Mouse (Mus musculus) liver, postnatal 0 days (tissue): ENCODE measurements at regions not wholly inside any gene's neighbourhood (a gene's known extent, or its start where the extent isn't known, plus 50 kb on each side); places are given as distances from the start of the nearest gene placed in this dataset.

Source experiments
- CTCF ChIP-seq: sonication (generic); IDR thresholded peaks from 2 replicates; pipeline ENCODE4 v1.5.1; 2016; ENCODE audit warnings: antibody characterized with exemption, low read depth
- EP300 ChIP-seq: IDR thresholded peaks from 2 replicates; pipeline ENCODE4 v1.6.1; 2016; ENCODE audit warnings: antibody characterized with exemption, low read depth, mild to moderate bottlenecking

DNA sequence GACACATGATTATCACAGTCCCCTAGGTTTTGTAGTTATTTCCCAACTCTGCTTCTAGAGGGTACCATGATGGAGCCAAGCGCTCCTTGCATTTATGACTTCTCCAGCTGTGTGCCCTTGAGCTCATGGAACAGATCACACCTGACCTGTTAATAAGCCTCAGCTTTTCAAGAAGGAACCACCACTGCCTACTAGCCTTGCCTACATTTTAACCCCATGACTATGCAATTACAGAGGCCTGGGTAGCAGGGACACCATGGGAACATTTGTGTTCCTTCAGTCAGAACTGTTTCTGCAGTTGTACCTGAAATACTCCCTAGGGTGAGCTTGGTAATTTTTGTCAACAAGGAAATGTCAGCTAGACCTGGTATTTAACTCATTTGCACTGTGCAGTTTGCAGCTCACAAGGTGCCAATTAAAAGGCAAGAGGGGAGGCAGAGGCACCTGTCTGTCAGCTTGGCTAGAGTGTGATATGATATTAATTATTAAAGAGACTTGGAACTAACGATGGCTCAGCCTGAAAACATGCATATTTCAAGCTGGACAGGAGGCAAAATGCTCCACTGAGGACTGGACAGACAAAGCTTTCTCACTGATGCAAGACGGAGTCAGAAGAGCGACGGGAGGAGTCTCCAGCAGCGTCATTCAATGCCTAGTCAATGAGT is 382.1 kb upstream of the Ddi1 start:
- TF ChIP-seq CTCF (no peak), EP300 (no peak)
